Mouse (Mus musculus) liver, embryonic 14.5 days (tissue): ENCODE measurements around the gene Fgr.

Source experiments
- CTCF ChIP-seq: IDR thresholded peaks from 2 replicates; pipeline ENCODE4 v1.5.1; 2016; ENCODE audit warnings: antibody characterized with exemption, low read depth, control low read depth
- EP300 ChIP-seq: IDR thresholded peaks from 2 replicates; pipeline ENCODE4 v1.6.1; 2016; ENCODE audit warnings: antibody characterized with exemption, low read depth

DNA sequence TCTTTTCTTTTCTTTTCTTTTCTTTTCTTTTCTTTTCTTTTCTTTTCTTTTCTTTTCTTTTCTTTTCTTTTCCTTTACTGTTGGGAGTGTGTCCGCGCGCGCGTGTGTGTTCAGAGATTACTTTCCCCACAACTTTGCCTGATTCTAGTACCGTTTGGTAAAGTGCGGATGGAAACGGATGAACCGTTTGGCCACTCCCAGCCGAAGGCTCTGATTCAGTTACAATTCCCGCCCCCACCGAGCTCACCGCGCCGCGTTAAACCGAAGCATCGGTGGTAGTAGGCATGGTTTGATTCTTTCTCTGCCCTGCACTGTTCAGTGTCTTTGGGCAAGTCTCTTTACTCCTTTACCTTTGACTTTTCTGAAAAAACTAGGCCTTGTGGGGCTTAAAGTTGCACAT lies 65.9 kb downstream of the Fgr start:
- no peak for TF ChIP-seq EP300
- TF ChIP-seq CTCF: no peak
